Mouse (Mus musculus) telencephalon, adult 2 months (tissue): ENCODE results near the gene Rerg.
"Not testable (repeated sequence)": the region's sequence is repeated elsewhere in the genome, so short reads cannot be mapped to it uniquely, and the experiment has no call there.

ENCODE experiments used
- DNase-seq: peaks from one replicate; pipeline ENCODE4 v3.0.0-alpha.2; 2011; ENCODE audit warnings: low read depth, low spot score

The Rerg gene

DNA sequence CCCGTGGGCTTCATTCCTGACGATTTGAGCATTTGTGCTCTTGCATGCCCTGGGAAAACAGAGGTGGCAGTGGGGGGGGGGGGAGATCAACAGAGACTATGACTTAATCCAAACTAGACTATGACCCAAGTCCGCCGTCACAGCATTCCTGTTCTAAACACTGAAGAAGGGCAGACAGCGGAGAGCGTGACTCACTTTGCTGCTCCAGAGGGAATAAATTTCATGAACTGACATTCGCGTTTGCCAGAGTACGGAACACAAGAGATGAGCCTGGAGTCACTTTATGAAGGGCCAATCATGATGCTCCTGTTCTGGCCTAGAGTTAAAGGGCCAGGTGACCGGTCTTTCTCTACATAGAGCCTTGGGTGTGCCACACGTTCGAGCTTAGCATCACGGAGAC is 93.6 kb downstream of the Rerg start:
- no peak for DNase-seq

DNA sequence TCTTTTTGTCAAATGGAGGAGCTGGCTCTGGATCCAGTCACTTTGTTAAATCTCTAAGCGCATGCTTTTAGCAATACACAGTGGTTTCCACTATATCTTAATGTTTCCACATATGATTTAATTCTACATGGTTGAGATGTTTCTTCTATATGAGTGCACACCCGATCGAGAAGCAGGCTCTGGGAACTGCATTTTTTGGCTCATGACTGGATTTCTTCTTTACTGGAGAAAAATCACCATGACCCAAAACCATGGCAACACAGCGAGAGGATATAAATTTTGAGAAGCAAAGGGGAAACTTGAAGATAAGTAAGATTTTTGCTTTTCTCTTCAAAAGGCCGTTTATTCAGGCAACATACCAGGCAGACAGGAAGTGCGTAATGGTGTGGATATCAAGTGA is 94.1 kb downstream of the Rerg start:
- DNase-seq, result no peak

DNA sequence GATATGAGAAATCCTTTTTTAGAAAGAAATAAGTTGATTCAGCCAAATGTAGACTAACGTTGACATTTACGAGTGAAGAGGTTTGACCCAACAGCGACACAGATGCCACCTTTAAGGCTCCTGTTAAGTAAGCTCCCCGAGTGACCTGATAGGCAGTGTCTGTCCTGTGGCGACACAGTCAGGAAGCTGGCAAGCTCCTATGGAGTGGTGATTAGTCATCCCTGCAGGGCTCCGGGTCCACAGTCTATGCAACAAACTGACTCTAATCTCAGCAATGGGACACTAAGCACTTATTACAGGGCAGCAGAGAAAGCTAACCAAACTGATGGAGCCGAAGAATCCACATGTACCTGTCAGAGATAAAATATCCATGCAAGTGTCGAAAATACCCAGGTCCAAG is 98.0 kb downstream of the Rerg start:
- DNase-seq, result no peak

DNA sequence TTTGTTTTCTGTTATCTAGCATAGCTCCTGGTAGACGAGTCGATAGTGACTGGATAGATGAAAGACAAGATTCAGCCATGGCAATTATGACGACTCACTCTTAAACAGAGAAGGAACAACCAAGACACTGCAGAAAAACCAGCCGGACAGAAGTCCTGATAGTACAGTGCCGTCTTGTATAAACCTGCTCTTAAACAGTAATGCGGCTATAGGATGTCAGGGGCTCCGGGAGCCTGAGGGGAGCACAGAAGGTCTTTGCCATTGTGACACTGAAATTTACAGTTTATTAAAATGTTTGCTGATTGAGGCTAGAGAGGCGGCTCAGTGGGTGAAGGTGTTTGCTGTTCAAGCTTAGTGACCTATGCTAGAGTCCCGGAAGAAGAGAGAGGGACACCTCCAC is 98.8 kb downstream of the Rerg start:
- DNase-seq, result no peak

DNA sequence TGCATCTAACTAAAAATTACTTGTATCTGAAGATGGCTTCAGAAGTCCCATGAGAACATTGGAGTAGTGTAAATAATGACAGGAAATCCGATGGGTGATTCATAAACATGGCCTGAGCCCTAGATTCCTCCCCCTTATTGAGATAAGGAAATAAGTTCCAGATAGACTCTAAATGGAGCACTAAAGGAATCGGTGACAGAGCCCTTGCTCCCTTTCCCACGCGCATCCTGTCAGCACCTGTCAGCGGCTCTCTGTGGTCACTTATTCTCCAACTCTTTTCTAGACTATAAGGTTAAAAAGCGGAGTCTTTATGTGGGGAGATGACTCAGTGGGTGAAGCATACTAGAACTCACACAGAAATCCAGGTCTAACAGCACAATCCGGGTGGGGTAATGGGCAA is 104.8 kb downstream of the Rerg start:
- DNase-seq, result no peak

DNA sequence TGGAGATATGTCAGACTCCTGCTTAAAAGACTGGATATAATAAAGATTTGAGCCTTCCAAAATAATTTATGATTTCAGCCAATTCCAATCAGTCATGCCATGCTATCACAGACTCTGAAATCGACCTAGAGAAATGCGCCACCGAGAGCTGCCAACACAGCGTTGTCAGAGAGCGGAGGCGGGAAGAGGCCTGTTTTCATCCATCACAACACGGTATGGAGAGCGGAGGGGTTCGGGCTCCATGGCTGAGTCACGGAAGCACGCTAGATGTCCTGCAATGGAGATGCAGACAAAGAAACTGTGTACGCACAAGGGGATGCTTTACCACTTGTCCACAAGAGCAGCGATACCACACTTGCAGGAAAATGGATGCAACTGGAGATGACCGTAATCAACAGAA is 105.5 kb downstream of the Rerg start:
- DNase-seq, result no peak

DNA sequence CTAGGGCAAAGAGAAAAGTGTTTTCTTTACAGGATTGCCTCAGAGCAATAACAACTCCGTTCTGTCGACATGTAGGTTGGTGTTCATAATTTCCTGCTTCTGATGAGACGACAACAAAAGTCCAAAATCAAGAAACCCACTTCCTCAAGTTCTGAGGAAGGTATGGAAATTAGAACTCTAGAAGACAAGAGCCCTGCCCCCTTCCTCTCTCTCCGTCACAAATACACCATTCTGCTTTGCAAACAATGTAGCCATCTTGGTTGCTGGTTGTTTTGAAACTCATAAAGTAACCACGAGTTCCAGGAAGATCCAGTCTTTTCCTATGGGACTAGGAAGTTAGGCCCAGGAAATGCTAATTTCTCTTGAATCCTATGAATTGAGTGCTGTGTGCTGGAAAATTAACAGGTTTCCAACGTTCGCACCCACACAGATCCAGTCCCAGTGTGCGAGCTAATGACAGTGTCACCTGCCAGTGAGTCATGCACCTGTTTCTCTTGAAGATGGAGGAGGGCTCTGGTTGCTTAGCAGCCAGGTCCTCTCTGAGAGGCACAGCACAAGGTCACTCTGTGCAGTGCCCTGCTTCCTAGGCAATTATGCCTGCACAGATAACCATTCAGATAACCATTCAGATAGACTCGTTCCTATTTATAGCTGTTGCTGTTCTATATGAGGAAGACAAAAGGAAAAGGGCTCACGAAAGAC is 106.9 kb downstream of the Rerg start:
- DNase-seq, result peak; percentile 58

DNA sequence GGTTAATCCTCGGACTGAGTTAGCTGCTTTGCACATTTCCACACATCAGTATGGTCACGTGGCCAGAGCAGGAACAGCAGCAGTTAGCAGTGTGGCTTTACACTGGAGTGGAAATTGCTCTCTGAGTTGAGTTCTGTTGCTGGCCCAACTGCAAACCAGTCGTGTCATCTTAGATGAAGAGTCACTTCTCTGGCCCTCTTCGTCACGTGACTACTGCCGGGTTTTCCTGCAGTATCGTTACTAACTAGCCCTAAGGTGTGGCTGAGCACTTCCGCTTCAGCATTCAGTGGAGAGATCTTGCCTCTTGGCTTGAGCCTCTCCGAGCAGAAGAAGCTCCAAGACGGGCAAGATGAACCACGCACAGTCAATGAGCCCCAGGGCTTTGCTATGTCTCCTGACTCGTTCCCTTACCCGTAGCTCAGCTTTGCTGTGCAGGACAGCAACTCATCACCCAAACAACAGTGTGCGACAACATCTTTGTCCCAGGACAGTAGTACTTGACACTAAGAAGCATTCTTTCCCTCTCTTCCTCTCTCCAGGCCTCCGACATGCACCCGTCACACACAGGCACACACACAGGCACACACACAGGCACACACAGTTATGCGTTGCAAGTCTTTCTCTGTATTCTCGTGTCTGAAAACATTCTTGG is 108.3 kb downstream of the Rerg start:
- DNase-seq, result no peak

DNA sequence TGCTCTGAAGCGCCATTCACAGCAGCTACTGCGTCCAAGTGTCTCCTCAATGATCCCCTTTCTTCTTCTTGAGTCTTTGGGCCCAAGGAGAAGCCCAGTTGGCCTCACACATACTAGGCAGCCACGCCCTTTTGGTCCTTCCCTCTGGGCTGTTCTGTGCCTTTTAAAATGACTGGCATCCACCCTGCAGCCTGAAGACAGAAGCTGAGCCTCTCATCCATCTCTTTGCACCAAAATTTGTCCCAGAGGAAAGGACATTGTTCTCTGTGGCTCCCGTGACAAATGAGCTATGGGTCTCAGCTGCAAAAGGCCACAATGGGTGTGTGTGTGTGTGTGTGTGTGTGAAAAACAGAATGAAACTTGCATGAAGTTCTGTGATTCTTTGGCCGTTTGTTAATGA is 109.7 kb downstream of the Rerg start:
- no peak for DNase-seq

DNA sequence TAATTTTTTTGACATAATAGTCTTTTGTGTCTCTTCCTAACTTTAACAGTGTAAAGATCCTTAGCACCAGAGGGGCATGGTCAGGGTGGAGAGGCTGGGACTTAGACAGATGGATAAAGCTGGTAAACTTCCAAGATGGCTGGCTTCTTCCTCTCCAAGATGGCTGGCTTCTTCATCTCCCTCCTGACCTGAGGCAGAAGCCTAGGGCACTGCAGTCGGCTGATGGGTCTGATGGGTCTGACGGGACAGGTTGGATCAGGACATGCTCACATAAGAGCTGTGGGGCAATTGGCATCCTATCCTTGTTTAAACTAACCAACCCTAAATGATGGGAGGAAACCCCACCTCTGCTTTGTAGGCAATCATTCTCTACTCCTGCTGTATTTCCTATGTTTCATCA is 112.0 kb downstream of the Rerg start:
- no peak for DNase-seq

DNA sequence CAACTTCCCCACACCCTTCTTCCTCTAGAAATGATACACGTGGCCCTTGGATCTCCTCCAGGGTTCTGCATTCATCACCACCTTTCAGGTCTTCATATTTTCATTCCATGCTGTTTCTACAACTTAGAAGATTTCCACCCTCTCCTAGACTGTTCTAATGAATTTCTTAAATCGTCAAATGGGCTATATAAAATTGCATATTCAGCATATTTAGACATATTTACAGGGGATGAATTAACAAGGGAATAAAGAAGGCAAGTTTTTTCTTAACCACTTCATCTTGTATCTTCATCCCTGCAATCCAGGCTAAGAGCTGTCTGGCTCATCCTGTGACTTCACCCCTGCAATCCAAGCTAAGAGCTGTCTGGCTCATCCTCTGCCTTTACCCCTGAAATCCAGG is 116.2 kb downstream of the Rerg start:
- no peak for DNase-seq

DNA sequence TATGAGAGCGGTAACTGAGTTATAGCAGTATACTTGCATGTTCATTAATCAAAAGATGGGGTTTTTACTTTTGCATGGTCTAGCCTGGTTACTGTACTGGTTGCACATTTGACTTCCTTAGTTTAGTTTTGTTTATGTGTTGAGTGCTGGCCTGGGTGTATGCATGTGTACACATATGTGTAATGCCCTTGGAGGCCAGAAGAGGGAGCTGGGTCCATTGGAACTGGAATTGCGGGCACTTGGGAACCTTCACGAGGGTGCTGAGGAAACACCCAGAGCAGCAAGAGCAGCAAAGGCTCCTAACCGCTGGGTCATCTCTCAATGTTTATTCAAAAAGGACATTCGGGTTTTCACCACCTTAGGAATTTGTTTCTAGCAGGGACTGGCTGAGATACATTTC is 116.8 kb downstream of the Rerg start:
- DNase-seq, result no peak

DNA sequence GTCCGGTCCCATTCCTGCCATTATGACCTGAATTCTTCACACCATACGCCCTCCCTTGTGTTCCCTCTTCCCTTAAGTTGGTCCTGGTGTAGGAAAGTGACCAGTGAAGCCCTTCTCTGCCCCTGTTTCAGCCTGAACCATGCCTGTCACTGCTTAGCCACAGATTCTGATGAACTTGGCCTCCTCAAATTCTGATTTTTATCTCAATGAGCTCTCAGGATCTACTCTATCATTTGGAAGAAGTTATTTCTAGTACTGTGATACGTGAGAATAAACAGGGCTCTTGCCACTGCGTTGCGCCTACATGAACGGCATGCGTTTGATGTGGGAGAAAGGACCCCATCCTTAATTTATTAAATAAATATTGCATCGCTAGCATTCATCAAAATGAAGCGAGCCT is 117.3 kb downstream of the Rerg start:
- no peak for DNase-seq

DNA sequence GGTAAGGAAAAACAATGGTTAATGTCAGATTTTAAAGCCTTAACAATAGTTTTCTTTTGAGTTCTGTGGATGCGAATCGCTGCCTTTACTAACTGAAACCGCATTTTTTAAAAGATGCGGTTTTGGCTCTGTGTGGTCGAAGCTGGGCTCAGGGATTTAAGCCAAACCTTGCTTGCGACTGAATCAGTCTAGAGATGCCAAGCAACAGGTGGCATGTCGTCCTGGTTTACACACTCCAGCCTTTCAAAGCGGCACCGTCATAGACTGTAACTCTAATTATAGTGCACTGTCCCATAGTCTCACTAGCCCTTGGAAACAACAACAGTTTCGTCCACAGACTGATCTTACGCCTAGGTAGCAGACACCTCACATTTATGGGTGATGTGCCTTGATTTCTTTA is 123.3 kb downstream of the Rerg start:
- DNase-seq, result no peak

DNA sequence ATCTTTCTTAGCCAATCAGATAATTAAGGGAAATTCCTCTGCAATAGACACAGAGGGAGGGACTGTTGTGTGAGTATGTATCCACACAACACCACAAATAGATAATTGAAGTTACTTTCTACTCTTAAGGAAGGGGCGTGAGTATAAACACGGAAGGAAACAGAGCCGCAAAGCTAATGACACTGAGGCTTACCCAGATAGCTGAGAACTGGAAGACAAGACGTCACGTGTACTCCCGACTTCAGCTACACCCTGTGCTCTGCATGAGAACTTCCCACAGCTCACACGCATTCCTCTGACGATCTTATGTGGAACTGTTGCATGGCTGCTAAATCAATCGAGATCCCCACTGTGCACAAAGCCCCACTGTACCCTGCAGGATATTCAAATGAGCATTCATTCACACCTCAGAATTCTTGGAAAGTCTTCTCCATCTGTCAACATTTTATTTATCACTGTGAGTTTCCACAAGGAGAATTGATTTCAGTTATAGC is 125.2 kb downstream of the Rerg start:
- DNase-seq, result peak; percentile 18

DNA sequence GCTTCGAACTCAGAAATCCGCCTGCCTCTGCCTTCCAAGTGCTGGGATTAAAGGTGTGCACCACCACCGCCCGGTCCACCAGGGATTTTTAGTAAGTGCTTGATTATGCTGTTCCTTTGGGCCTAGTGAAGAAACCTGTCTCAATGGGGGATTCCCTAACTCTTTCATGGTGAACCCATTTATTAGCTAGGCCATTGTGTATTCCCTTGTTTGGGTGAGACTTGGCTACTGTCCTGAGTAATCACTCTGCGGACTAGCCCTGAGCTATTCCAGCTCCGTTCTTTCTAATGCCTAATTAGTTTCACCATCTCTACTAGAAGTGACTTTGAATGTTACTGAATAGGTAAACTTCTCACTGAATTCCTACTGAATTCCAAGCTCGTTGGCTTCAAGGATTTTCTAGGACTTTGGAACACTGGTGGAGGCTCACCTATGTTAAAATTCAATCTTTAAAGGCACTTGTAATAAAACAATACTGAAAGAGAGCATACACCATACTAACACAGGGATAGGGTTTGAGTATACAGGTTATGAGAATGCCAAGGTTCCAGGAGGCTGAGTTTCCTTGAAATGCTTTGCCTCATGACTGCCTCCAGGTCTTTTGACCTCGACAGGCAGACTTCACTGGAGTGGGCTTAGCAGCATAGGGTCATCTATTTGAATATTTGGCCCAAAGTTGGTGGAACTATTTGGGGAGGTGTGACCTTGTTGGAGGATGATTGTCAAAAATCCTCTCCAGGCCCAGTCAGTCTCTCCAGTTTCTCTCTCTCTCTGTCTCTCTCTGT is 134.5 kb downstream of the Rerg start:
- not testable (repeated sequence) for DNase-seq

DNA sequence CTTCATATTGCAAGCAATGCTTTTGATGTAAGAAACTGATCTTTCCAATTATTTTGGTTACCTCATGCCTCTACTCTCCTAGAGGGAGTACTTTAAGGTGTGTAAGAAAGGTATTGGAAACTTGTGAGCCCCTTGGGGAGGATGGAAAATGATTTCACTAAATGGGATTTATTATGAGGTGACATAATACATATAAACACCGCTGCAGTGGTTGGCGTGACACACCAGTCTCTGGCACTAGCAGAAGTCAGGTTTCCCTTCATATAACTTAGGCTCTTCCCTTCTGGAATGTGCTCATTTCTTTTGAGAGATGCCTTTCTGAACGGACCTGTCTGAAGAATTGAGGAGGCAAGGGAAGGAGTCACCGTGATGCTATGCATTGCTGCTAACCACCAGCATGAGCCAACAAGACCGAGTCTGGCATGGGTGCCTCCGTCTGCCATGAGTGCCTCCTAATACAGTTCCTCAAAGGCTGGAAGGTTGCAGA is 139.6 kb downstream of the Rerg start:
- no peak for DNase-seq

DNA sequence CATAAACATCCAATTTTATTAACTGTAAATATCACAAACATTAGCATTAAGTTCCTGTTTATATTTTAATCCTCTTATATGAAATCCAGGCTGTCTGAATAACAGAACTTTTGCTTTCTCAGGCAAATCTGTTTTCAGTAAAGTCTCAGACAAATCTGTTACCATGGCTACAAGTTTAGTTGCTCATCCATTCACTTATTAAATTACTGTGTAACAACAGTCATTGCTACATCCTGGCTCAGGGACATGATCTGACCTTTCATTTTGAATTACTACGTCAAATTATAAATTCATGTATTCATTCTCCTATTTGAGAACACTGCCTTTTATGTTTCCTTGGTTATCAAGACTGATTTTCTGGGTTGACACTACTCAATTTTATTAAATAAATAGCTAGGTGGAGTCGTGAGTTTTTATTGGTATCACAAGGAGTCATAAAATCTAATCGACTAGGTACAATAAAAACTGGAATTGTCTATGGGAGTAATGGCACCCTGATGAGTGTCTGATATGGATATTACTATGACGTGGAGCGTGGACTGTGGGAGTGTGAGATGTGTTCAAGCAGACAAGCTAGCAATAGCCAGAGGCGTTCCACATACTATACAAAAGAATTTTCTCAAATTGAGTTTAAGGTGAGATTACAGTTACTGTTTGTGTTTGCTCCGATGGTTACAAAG is 140.2 kb downstream of the Rerg start:
- DNase-seq, result no peak

DNA sequence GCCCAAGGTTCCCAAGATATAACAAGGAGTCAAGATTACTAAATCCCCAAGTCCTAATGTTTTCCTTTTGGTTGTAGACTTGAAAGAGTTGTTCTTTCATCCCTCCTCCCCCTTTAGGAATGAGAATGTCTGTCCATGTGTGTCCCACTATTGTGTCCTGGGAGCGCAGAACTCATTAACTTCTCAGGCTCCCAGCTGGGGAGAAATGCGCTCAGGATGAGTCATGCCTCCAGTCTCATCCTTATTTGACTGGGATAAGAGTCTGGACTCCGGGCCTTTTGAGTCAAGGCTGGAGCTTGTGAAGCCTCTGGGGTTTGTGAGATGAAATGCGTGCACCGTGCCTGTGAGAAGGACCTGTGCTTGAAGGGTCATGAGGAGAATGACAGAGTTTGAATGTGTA is 144.8 kb downstream of the Rerg start:
- DNase-seq, result no peak

DNA sequence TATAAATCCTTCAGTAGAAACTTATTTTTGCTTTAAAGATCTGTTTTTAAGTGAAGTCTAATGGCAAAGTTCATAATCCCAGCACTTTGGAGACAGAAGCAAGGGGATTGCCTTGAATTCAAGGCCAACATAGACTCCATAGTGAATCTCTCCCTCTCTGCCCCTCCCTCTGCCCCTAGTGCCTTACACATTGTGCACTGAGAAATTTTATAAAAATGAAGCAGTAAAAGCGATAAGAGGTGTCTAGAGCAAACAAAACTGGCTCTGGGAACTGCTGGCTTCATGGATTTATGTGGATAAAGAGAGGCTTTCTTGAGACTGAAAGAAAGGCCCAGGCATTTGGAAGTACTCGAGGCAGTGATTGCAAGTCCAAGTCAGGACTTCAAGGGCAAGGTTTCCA is 145.8 kb downstream of the Rerg start:
- DNase-seq, result no peak

DNA sequence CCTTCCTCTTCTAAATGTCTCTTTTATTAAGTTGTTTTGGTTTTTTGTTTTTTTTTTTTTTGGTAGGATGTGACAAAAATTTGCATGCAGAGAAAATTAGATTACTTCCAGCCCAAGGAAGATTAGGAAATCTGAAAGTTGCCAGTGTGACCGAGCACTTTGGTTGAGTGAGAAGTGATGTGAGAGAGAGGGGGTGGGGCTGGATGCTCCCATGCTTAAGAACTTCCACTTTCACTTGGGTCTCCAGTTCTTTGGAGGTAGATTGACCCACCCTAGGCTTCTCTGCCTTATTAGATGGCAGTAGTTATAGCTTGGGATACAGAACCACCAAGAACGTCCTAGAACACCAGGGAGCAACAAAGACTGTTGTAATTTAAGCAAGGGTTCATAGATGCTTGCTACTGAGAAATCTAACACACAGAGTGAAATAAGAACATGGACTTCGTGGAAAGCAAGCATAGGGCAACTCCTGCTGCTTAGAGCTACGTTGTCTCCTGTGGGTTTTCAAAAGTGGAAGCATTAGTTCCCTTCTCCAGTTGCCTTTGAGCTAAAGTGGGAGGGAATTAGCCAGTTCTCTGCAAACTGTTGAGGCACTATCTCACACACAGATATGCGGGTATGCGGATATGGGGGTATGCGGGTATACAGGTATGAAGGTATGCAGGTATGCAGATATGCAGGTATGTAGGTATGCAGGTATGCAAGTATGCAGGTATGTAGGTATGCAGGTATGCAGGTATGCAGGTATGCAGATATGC is 152.9 kb downstream of the Rerg start:
- DNase-seq, result no peak
